Mouse (Mus musculus) stomach, embryonic 15.5 days (tissue): ENCODE results near the gene Olfr645. TPM values are rescaled to one million over a fixed set of nuclear protein-coding genes. Genes with fewer than 3 reads are reported as not detected.

Source experiments
- ATAC-seq: fragments of 200-750 bp; cut with Nextera tagmentation; 2 replicates; pipeline ENCODE4 v1.8.0; 2017; ENCODE audit warnings: low read depth, moderate number of reproducible peaks, moderate TSS enrichment; ENCODE audit not compliant: insufficient read depth, low FRiP score
- H3K27ac ChIP-seq: fragments of 300-500 bp; sonication (generic); 2 replicates; pipeline ENCODE4 v1.5.1; 2015; ENCODE audit warnings: mild to moderate bottlenecking, inconsistent platforms
- H3K27me3 ChIP-seq: fragments of 300-500 bp; sonication (generic); replicated peaks from 2 replicates; pipeline ENCODE4 v1.6.1; 2015; ENCODE audit warnings: inconsistent platforms
- H3K36me3 ChIP-seq: fragments of 300-500 bp; sonication (generic); 2 replicates; pipeline ENCODE4 v1.6.1; 2015; ENCODE audit warnings: inconsistent platforms
- H3K4me1 ChIP-seq: fragments of 300-500 bp; sonication (generic); 2 replicates; pipeline ENCODE4 v1.6.1; 2015; ENCODE audit warnings: inconsistent platforms
- H3K4me2 ChIP-seq: fragments of 300-500 bp; sonication (generic); 2 replicates; pipeline ENCODE4 v1.6.1; 2015; ENCODE audit warnings: mild to moderate bottlenecking, inconsistent platforms
- H3K4me3 ChIP-seq: fragments of 300-500 bp; sonication (generic); replicated peaks from 2 replicates; pipeline ENCODE4 v1.5.1; 2015; ENCODE audit warnings: inconsistent platforms
- H3K9ac ChIP-seq: fragments of 300-500 bp; sonication (generic); 2 replicates; pipeline ENCODE4 v1.6.1; 2015; ENCODE audit warnings: inconsistent platforms
- H3K9me3 ChIP-seq: fragments of 300-500 bp; sonication (generic); 2 replicates; pipeline ENCODE4 v1.6.1; 2016; ENCODE audit warnings: inconsistent platforms
- WGBS: fragments of 180-500 bp; shearing (Covaris S2); methylation state at CpG from one replicate; pipeline ENCODE4 v1.1.7; 2015; 5-methylcytosine and 5-hydroxymethylcytosine counted together
- polyA plus RNA-seq: library from polyadenylated mRNA; unstranded; fragments of >200 nt; fragmentation: Nextera tagmentation; extraction: Ambion mirVana; gene quantifications from 2 replicates; pipeline ENCODE4 v1.2.1, GENCODE M21; 2015

Gene Olfr645
- not detected in 2 replicates for polyA plus RNA-seq

DNA sequence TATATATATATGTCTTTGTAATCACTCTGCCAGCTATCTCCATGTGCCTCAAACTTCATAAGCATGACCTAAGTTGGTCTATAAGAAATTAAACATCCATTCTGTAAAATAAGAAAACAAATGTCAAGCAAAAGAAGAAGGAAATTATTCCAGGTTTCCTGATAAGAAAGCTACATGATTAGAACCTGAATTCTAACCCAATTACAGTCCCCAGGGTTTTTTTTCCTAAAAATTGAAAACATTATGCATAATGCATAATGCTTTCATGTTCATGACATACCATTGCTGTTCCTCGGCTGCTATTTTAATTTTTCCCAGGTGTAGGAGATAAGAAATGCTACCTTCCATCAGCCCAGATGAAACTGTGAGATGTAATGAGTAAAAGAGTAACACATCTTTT is at the start of gene Olfr645:
TSS of gene Olfr645 (minus strand) at position 101 of the 400 bp plus-strand sequence.
- no peak within 1 kb of the TSS for H3K27ac ChIP-seq
- 72% methylated on average over 1 of the region's 1 CpGs for WGBS
- H3K27me3 ChIP-seq = no peaks in the 10 kb centered on the region
- no peaks in the 10 kb centered on the region for H3K4me1 ChIP-seq
- no peaks in the 10 kb centered on the region for H3K36me3 ChIP-seq
- H3K4me3 ChIP-seq = no peak within 1 kb of the TSS
- ATAC-seq = no peak
- H3K9me3 ChIP-seq = no peaks in the 10 kb centered on the region
- no peak within 1 kb of the TSS for H3K4me2 ChIP-seq
- H3K9ac ChIP-seq = no peak within 1 kb of the TSS

DNA sequence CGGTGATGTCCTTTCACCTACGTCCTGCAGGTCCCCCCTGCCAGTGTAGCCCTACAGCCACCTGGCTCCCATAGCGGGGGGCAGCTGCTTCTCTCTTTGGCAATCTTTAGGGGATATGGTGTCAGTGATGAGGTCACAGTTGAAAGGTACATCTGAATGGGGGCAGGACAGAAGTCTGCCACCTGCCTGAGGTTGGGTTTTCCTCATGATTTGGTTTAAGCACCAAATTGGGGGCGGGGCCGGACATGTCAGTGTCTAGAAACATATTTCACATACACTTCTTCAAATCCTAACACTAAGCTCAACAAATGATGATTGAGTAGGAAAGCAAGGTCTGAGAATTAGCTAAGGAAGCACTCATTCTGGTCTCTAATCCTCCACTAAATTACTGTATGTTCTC is 44.5 kb upstream of the Olfr645 start, which contains the start of gene Ubqln5:
TSS of gene Ubqln5 (minus strand) at position 101 of the 400 bp plus-strand sequence.
- Histone ChIP-seq H3K9me3 (no peaks in the 10 kb centered on the region), H3K4me3 (no peak within 1 kb of the TSS), H3K4me2 (no peak within 1 kb of the TSS), H3K36me3 (no peaks in the 10 kb centered on the region), H3K4me1 (no peaks in the 10 kb centered on the region), H3K27ac (no peak within 1 kb of the TSS), H3K27me3 (no peaks in the 10 kb centered on the region), H3K9ac (no peak within 1 kb of the TSS)
- no peak for ATAC-seq
- WGBS = 96% methylated on average over 5 of the region's 5 CpGs

DNA sequence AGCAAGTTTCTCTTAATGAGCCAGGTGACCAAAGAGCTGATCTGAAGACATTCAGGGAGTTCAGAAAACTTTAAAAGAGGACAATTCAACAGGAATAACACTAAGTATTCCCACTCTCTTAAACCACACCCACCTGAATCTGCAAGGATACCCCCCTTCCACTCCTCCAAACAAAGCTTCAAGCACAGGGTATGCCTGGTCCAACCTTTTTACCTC is 19.4 kb upstream of the Olfr645 start, which contains the start of gene Olfr646:
TSS of gene Olfr646 (plus strand) at position 117 of the 216 bp plus-strand sequence.
- no peaks in the 10 kb centered on the region for H3K36me3 ChIP-seq
- no peak within 1 kb of the TSS for H3K4me3 ChIP-seq
- H3K27me3 ChIP-seq = no peaks in the 10 kb centered on the region
- ATAC-seq = no peak
- no peak within 1 kb of the TSS for H3K27ac ChIP-seq
- no peak within 1 kb of the TSS for H3K4me2 ChIP-seq
- H3K9ac ChIP-seq = no peak within 1 kb of the TSS
- H3K4me1 ChIP-seq = no peaks in the 10 kb centered on the region
- no peaks in the 10 kb centered on the region for H3K9me3 ChIP-seq

DNA sequence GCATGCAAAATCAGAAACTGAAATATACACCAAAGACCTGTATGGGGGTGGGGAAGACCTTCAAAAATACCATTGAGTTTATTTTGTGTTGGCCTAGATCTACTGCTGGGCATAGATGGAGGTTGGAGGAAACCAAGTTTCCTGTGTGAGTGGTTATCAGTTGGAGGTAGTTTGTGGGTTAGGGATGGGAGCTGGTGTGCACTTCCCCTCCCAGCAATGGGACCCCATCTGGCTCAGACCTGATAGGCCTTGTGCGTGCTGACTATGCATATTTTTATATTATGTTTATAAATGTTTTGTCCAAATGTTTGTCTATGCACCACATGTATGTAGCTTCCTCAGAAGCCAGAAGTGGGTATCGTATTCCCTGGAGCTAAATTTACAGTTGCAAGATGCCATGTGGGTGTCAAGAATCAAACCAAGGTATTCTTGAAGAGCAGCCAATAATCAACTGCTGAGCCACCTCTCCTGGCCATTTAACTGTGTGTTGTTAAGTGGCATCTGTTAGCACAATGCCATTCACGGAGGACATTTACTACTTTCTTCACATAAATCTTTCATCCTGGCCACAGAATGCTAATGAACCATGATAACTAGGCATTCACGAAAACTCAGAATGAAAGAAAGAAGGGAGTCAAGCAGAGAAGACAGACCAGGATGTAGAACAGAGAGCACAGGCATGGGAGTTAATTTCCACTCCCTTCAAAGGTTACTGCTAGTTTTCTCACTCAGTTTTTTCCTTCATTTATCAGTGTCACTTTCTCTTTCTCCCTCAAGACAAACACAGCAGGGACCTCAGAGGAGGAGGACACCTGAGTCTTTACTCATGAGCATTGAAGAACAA is 18.9 kb upstream of the Olfr645 start:
- Histone ChIP-seq H3K36me3 (no peaks in the 10 kb centered on the region), H3K4me2 (no peak overlapping the region), H3K4me3 (no peak overlapping the region), H3K9ac (no peak overlapping the region), H3K4me1 (no peaks in the 10 kb centered on the region), H3K27me3 (no peaks in the 10 kb centered on the region), H3K27ac (no peak overlapping the region), H3K9me3 (no peaks in the 10 kb centered on the region)
- 56% methylated on average over 4 of the region's 4 CpGs for WGBS
- no peak for ATAC-seq

DNA sequence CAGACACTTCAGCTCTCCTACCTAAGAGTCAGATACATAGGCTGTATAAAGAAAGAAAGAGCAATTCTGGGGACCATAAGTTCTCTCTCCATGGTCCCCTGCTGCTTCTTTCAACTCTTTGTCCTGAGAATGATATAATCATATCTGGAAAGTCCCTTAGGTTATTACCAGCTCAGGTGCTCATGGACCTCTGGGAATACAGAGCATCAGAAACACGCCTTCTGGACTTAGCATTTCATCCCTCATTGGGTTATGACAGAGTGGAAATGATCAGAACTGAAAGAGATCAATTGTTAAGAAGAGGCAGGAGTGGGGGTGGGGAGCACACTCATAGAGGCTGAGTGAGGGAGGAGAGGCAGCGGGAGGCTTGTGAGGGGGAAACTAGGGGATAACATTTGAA is 13.5 kb downstream of the Olfr645 start, which contains the start of gene Olfr644:
TSS of gene Olfr644 (minus strand) at position 101 of the 400 bp plus-strand sequence.
- Histone ChIP-seq H3K9me3 (no peaks in the 10 kb centered on the region), H3K27ac (no peak within 1 kb of the TSS), H3K4me2 (no peak within 1 kb of the TSS), H3K4me3 (no peak within 1 kb of the TSS), H3K4me1 (no peaks in the 10 kb centered on the region), H3K9ac (no peak within 1 kb of the TSS), H3K36me3 (no peaks in the 10 kb centered on the region), H3K27me3 (no peaks in the 10 kb centered on the region)
- ATAC-seq = no peak
- WGBS = 74% methylated on average over 2 of the region's 2 CpGs

DNA sequence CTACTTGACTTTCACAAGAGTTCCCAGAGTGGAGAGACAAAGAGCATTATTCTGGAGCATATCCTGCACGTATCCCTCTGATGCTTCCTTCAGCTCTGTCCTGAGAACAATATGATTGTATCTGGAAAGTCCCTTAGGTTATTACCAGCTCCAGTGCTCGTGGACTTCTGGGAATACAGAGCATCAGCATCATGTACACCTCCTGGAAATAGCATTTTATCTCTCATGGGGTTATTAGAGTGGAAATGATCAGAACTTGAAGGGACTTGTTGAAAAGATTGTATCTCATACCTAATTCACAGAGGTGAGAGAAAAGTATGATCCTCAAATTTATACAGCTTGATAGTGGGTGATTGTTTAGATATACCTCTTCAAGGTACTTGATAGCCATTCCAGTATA is 23.9 kb downstream of the Olfr645 start, which contains the start of gene 4930516K23Rik:
TSS of gene 4930516K23Rik (minus strand) at position 101 of the 400 bp plus-strand sequence.
- Histone ChIP-seq H3K9ac (no peak within 1 kb of the TSS), H3K27ac (no peak within 1 kb of the TSS), H3K9me3 (no peaks in the 10 kb centered on the region), H3K36me3 (no peaks in the 10 kb centered on the region), H3K4me3 (no peak within 1 kb of the TSS), H3K4me2 (no peak within 1 kb of the TSS), H3K27me3 (no peaks in the 10 kb centered on the region), H3K4me1 (no peaks in the 10 kb centered on the region)
- 46% methylated on average over 2 of the region's 2 CpGs for WGBS
- no peak for ATAC-seq

DNA sequence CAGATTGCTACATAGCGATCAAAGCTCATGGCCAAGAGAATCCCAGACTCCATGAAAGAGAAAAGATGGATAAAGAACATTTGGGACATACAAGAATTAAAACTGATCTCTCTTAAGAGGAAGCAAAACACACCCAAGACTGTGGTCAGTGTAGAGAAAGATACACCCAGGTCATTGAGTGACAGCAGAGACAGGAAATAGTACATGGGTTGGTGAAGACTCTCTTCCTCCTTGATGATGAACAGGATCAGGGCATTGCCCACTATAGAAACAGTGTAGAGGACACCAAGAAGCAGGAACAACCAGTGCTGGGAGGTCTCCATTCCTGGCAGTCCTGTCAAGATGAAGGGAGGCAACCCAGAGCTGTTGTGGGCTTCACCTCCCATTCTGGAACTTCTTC is 26.1 kb downstream of the Olfr645 start:
- 79% methylated on average over 1 of the region's 1 CpGs for WGBS
- H3K4me1 ChIP-seq = no peaks in the 10 kb centered on the region
- H3K4me2 ChIP-seq = no peak overlapping the region
- H3K27me3 ChIP-seq = no peaks in the 10 kb centered on the region
- no peak overlapping the region for H3K27ac ChIP-seq
- H3K4me3 ChIP-seq = no peak overlapping the region
- no peaks in the 10 kb centered on the region for H3K36me3 ChIP-seq
- ATAC-seq = no peak
- no peak overlapping the region for H3K9ac ChIP-seq
- no peaks in the 10 kb centered on the region for H3K9me3 ChIP-seq

DNA sequence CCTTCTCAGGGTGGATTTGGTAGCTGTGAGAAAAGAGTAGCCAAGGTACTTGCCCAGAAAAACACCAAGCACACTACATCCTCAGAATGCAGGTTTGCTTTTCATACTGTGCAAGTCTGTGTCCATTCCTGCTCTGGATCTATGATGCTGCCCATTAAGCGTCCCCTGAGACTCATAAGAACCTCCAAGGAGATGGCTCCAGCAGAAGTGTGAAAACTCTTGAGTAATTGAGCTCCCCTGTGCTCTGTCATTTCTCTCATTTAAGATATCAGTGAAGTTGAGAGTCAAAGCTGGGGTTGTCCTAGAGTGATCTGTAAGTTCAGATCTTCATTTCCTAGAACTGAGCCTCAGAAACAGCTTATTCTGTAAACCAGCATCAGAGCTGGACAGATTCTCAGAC is 32.7 kb downstream of the Olfr645 start, which contains the start of gene Olfr642:
TSS of gene Olfr642 (minus strand) at position 101 of the 400 bp plus-strand sequence.
- Histone ChIP-seq H3K27ac (no peak within 1 kb of the TSS), H3K36me3 (no peaks in the 10 kb centered on the region), H3K4me3 (no peak within 1 kb of the TSS), H3K4me2 (no peak within 1 kb of the TSS), H3K9me3 (no peaks in the 10 kb centered on the region), H3K9ac (no peak within 1 kb of the TSS), H3K27me3 (no peaks in the 10 kb centered on the region), H3K4me1 (no peaks in the 10 kb centered on the region)
- ATAC-seq = no peak
- 54% methylated on average over 1 of the region's 1 CpGs for WGBS

DNA sequence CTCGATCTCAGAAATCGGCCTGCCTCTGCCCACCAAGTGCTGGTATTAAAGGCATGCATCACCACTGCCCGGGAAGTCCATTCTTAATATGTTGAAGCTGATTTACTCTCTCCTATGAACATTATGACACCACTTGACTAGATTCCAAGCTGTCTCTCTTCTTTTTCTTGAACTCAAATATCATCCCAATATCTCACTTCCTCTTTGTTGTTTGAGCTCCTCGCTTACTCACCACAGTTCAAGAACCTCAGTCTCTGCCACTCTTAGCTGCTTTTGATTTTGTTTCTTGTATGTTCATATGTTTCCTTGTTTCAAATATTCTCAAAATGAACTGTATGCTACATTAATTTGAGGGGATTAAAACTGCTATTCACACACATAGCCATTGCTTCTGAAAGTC is 34.5 kb downstream of the Olfr645 start:
- ATAC-seq = no peak
- Histone ChIP-seq H3K9me3 (no peaks in the 10 kb centered on the region), H3K4me1 (no peaks in the 10 kb centered on the region), H3K27ac (no peak overlapping the region), H3K36me3 (no peaks in the 10 kb centered on the region), H3K4me2 (no peak overlapping the region), H3K9ac (no peak overlapping the region), H3K4me3 (no peak overlapping the region), H3K27me3 (no peaks in the 10 kb centered on the region)
- 82% methylated on average over 4 of the region's 4 CpGs for WGBS

DNA sequence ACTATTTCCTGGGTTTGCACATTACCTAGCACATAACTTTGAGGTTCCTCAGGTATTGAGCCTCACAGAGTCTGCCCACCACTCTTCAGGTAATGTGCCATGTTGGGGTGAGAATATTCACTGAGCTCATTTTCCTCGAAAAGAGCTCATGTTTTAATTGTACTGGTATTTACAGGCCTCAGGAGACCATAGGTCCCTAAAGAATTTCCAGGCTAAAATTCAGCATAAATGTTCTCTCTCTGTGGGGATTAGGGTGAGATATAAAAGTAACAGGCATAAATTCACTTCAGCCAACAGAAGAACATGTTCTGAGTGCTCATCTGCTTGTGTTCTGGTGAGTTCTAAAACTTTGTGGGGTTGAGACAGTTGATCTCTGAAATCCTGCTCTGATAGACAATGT is 50.1 kb downstream of the Olfr645 start, which contains the start of gene Olfr641:
TSS of gene Olfr641 (plus strand) at position 301 of the 400 bp plus-strand sequence.
- ATAC-seq = no peak
- 76% methylated on average over 1 of the region's 1 CpGs for WGBS
- Histone ChIP-seq H3K9ac (no peak within 1 kb of the TSS), H3K36me3 (no peaks in the 10 kb centered on the region), H3K4me3 (no peak within 1 kb of the TSS), H3K27ac (no peak within 1 kb of the TSS), H3K9me3 (no peaks in the 10 kb centered on the region), H3K4me2 (no peak within 1 kb of the TSS), H3K27me3 (no peaks in the 10 kb centered on the region), H3K4me1 (no peaks in the 10 kb centered on the region)
